Mouse (Mus musculus): Measurements from ENCODE around the gene Ap3s2. TPM values are rescaled to one million over a fixed set of nuclear protein-coding genes. Genes with fewer than 3 reads are reported as not detected.

The Ap3s2 gene
- total RNA-seq, 2 experiments from 2014 or later = 37.5 to 46.0 TPM

DNA sequence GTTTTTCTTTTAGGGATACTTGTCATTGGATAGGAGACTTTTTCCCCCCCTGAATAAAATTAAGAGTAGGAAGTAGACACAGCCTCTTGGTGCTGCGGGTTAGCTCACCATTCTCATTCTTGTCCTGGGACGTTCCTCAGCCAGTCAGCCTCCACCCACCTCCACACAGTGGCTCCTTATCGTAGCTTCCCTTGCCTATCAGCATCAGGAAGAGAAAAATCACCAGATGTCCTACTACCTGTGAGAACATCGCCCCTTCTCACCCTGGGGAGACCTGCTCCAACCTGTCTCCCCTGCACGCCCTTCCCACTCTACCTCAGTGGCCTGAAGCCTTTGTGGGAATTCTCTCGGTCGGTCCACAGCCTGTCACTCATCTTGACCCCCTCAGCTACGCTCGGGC lies 59.6 kb downstream of the Ap3s2 start, which contains the start of gene Anpep:
Anpep (minus strand) TSS at position 249 of the 400 bp plus-strand sequence.
- intact Hi-C loops (cut with DNase I) = no loop called here
- TF ChIP-seq CTCF (IDR thresholded peaks at IDR 0.05) = no peak
- H3K27ac ChIP-seq = no peak within 1 kb of the TSS
- DNase-seq (ENCODE audit: extremely low spot score in 1 of 2, low spot score in 2 of 2) = no peak
- H3K4me3 ChIP-seq = no peak within 1 kb of the TSS

DNA sequence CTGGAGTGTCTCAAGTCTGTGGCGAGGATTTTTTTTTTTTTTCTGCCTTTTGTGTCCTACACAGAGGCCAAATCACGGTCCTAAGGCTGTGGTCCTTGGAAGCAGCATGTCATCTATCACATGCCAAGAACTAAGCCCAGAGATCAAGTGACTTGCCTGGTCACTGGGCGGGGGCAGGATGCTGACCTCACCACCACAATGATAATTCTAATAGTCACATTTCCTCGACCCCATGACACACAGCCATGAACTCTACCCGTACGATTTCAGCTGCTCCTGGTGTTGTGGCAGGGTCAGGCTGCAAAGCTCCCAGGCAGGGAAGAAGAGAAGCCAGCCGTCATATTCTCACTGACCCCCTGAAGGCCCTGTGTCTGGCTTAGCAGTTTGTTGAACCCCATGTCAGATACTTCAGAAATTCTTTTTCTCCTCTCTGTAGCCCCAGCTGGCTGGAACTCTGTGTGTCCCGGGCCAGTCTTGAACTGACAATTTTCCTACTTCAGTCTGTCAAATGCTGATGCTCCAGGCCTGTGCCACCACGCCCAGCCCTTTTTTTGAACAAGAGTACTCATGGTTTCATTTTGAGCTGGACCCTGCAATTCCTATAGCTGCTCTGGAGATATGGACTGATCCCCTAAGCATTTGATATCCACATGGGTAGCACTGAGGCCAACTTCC lies 61.4 kb downstream of the Ap3s2 start:
- no peak for TF ChIP-seq CTCF (IDR thresholded peaks at IDR 0.05)
- Histone ChIP-seq H3K4me3 (no peak overlapping the region), H3K27ac (no peak overlapping the region)
- intact Hi-C loops (cut with DNase I) = no loop called here
- no peak for DNase-seq (ENCODE audit: extremely low spot score in 1 of 2, low spot score in 2 of 2)

DNA sequence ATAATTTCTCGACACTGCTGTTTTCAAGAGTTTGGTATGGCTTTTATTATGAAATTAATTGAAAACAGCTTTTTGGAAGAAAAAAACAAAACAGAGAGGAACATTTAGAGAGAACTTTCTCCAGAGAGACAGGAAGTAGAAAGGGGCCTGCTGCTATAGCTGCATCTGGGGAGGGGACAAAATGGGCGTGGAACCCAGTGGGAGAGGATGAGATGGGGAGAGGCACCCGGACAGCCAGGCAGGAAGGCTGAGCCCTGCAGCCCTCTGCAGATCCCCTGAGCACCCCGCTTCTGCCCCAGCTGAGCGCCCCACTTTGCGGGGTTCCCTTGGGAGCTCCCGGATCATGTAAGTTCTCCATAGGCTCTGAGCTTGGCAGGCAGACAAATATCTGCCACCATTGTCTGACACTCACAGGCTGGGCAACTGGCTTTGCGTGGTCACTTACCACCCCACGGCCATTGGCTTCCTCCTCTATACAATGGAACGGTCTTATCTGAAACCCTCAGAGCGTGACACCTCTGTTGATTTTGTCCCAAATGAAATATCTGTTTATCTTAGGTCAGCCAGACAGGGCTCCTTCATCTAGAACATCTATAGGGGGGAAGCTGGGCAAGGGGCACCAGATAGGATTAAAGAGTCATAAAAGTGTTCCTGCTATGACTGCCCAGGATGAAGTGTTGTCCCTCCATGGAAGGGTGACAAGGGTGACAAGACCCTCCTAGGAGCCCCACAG lies 62.1 kb downstream of the Ap3s2 start:
- no peak for DNase-seq (ENCODE audit: extremely low spot score in 1 of 2, low spot score in 2 of 2)
- no peak for TF ChIP-seq CTCF (IDR thresholded peaks at IDR 0.05)
- Histone ChIP-seq H3K27ac (no peak overlapping the region), H3K4me3 (no peak overlapping the region)
- intact Hi-C loops (cut with DNase I) = no loop called here

DNA sequence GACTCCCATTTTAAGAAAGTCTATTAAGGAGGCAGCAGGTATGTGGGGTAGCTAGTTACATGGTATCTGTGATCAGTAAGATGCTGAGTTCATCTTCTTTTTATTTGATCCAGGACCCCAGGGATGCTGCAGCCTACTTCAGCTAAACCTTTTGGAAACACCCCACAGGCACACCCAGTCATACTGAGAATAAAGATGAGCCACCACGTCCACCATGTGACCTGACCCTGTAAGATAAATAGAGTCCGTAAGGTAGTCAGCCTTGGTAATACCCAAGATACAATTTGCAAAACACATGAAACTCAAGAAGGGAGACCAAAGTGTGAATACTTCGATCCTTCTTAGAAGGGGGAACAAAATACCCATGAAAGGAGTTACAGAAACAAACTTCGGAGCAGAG lies 64.1 kb downstream of the Ap3s2 start:
- Histone ChIP-seq H3K27ac (no peak overlapping the region), H3K4me3 (no peak overlapping the region)
- DNase-seq (ENCODE audit: extremely low spot score in 1 of 2, low spot score in 2 of 2) = no peak
- intact Hi-C loops (cut with DNase I) = no loop called here
- no peak for TF ChIP-seq CTCF (IDR thresholded peaks at IDR 0.05)

DNA sequence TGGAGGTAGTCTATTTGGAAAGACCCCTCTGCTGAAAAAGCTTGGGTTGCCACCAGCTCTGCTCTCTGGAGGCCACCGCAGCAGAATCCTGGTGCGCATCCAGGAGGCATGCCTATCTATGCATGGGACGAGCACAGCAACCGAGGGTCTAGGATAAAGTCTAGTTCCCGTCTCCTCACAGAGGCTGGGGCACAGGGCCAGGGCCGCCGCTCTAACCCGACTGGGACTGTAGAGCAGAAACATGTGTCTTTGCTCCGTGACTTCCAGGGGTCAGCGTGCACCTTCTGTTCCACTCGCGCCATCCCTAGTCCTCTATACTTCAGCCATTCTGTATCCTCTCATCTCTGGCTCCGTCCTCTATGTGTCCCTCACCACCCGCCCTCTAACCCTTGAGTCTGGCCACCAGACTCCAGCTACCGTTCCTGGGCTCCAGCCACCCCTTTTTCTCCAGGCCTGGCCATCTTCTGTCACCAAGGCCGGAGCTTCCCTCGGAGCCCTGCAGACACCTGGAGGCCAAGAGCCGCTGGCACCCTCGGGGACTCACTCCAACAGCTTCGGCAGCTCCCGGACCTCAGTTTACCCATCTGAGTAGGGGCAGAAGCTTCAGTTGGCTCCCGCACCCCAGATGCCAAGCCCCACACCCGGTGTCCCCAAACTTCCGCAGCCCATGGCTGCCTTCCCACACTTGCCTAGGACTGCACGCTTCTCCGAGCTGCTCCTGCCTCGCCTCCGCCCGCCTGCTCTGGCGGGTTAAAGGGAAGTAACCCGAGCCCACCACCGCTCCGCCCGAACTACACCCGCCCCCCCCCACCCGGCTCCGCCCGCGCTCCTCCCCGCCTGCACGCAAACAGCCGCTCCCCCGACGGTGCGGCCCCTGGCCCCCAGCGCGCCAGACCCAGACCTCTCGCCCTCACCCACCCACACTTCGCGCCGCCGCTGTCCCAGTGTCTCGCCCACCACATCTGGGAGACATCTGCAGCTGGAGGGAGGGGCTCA lies 72.7 kb downstream of the Ap3s2 start:
- Histone ChIP-seq H3K27ac (no peak overlapping the region), H3K4me3 (0 out of 2 replicates have a peak overlapping the region, but pooled peaks have one; percentile 17)
- DNase-seq (ENCODE audit: extremely low spot score in 1 of 2, low spot score in 2 of 2) = no peak
- no peak for TF ChIP-seq CTCF (IDR thresholded peaks at IDR 0.05)
- intact Hi-C loops (cut with DNase I) = no loop called here

DNA sequence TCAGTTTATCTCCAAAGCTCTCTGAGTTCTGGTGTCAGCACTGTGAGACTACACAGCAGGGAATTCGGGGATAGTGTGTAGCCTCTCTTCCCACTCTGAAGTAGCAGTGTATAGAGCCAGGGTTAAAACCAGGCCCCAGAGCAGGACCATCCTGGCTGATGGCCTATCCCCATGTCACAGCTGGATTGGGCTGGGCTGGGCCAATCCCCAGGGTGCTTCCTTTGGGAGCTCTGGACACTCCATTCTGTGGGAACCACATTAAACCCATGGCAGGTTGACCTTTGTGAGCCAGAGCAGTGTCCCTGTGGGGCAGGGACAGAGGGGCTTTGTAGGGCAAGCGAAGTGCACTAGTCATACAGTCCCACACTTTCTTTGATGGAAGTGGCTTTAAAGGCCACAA lies 74.1 kb downstream of the Ap3s2 start:
- H3K4me3 ChIP-seq = no peak overlapping the region
- H3K27ac ChIP-seq = no peak overlapping the region
- no peak for DNase-seq (ENCODE audit: extremely low spot score in 1 of 2, low spot score in 2 of 2)
- intact Hi-C loops (cut with DNase I) = no loop called here
- TF ChIP-seq CTCF (IDR thresholded peaks at IDR 0.05) = no peak

DNA sequence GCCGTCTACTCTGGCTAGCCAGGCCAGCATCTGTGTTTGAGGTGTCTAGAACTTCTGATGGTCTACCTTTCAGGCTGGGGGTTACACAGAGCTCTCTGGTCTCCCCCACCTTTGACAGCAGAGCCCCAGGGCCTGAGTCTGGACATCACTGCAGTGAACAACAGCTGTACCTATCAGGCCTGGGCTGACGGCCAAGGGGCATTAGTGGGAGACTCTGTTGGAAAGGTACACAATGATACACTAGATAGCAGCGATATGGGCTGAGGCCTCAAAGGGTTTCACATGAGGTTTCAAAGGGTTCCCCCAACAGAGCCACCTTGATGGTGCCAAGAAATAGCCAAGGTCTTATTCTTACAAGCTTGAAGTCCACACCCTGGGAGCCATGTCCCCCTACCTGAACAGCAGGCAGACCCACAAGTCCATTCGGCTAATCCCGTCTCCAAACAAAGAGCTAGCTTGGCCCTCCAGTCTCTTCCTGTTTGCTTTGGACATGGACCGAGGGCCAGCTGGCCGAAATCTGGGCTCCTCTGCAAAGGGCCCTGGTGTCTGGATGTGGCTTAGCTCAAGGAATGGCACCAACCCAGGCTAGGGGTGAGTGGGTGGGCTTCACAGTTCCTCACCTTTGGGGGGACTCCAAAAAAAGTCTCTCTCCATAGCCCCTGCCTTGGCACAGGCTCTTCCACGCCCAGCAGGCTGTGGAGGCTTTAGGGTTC lies 76.2 kb downstream of the Ap3s2 start:
- intact Hi-C loops (cut with DNase I) = no loop called here
- TF ChIP-seq CTCF (IDR thresholded peaks at IDR 0.05) = no peak
- no peak for DNase-seq (ENCODE audit: extremely low spot score in 1 of 2, low spot score in 2 of 2)
- no peak overlapping the region for H3K4me3 ChIP-seq
- no peak overlapping the region for H3K27ac ChIP-seq

DNA sequence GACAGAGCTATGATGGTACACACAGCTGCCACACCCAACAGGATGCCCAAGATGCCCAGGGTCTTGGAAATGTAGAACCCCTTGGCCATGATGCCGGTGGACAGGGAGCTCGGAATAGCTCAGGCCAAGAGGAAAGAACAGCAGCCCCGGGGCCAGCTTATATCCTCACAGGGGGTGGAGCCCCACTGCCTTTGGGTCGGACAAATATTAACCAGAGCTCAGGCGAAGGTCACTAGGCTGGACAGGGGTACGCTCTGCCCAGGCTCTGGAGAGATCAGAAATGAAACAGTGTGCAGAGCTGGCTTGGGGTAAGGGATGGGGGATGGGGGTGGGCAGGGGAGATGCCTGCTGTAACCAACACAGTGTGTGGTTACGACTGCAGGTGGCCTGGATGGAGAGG lies 78.3 kb downstream of the Ap3s2 start:
- no peak for DNase-seq (ENCODE audit: extremely low spot score in 1 of 2, low spot score in 2 of 2)
- intact Hi-C loops (cut with DNase I) = no loop called here
- no peak for TF ChIP-seq CTCF (IDR thresholded peaks at IDR 0.05)
- no peak overlapping the region for H3K4me3 ChIP-seq
- H3K27ac ChIP-seq = no peak overlapping the region

DNA sequence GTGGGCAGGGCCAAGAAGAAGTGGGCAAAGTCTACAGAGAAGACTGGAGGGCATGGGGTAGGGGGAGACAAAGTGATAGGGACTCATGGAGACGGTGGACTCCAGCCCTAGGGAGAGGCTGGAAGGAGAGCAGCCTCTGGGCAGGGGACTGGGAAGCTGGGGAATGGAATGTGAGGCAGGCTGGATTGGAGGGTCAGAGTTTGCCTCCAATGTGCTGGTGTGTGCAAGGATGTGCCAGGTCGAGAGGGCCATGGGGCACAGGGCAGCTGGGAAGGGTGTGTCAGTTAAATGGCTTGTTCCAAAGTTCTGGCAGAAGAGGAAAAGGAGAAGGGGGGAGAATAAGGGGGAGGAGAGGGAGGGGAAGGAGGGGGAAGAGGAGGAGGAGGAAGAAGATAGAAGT lies 83.2 kb downstream of the Ap3s2 start:
- no peak overlapping the region for H3K4me3 ChIP-seq
- intact Hi-C loops (cut with DNase I) = no loop called here
- H3K27ac ChIP-seq = no peak overlapping the region
- DNase-seq (ENCODE audit: extremely low spot score in 1 of 2, low spot score in 2 of 2) = no peak
- TF ChIP-seq CTCF (IDR thresholded peaks at IDR 0.05) = no peak

DNA sequence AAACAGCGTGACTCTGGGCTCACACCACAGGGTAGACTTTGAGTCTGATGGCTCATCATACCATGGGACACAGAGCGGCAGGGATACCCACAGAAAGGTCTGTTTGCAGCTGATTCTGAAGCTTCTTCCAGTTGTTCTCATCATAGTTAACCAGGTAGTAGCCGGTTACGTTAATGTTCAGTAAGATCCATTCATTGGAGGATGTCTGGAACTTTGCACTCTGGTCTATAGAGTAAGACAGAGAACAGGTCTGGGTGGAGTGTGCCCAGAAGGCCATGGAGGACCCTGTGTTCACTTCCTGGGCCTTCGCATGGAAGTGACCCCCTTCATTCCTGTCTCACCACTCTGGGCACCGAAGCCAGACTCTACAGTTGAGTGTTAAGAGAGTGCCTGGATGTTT lies 85.3 kb downstream of the Ap3s2 start:
- no peak for TF ChIP-seq CTCF (IDR thresholded peaks at IDR 0.05)
- no peak overlapping the region for H3K4me3 ChIP-seq
- no peak for DNase-seq (ENCODE audit: extremely low spot score in 1 of 2, low spot score in 2 of 2)
- intact Hi-C loops (cut with DNase I) = no loop called here
- H3K27ac ChIP-seq = no peak overlapping the region

DNA sequence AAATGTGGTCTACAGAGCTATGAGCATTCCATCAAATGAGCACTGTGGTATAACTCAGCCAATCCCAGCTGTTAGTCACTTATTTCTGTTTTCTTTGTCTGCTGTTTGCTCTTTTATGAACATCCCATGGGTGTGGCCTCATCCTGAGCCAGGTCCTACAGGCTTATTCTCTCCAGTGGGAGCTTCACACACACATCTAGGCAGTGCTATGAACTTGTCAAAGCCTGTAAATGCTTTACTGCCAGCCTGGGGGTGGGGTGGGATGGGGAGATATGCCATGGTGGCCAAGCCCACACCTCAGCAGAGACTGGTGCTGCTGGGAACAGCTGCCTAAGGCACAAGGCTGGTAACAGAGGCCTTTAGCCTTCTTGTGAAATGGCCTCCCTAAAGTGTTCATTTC lies 87.5 kb downstream of the Ap3s2 start:
- no peak for DNase-seq (ENCODE audit: extremely low spot score in 1 of 2, low spot score in 2 of 2)
- H3K27ac ChIP-seq = no peak overlapping the region
- TF ChIP-seq CTCF (IDR thresholded peaks at IDR 0.05) = no peak
- H3K4me3 ChIP-seq = no peak overlapping the region
- intact Hi-C loops (cut with DNase I) = no loop called here

All from left cerebral cortex, adult 2 months (tissue).